Mouse (Mus musculus): Measurements from ENCODE around the gene Ltn1. TPM values are rescaled to one million over a fixed set of nuclear protein-coding genes. Genes with fewer than 3 reads are reported as not detected.
A peak's percentile ranks its signal among the peaks of the same experiment; 100 is the strongest.

Gene Ltn1
- polyA plus RNA-seq, 1 experiment from 2014 or later: 28.7 TPM

DNA sequence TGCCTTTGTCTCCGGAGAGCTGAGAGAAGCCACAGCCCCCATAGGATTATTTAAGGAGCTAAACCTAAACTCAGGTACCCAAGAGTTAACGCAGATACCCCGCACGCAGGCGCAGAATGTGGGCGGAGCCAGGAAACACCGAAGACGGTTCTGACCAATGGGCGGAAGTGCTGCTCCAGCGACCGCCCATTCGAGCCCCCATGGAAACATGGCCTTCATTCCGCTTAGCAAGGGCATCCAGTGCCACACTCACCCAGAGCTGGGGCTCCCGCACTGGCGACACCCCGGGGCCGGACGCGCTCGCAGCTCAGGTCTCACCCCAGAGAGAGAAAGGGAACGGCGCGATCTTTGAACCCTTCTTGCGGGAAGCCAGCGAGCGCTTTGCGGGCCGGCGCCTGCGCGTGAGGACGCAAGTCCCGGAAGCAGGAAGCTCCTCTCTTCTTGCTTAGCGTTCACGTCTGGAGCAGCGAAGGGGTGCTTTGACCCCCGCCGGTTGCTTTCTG lies 7.8 kb upstream of the Ltn1 start, which contains the start of gene Rwdd2b:
Gene Rwdd2b (minus strand): TSS at position 390 of the 503 bp plus-strand sequence.
- Histone ChIP-seq H3K27ac (peak within 1 kb of the TSS; percentile 88), H3K4me3 (peak within 1 kb of the TSS; percentile 80), H3K4me2 (replicated peaks) (peak within 1 kb of the TSS; percentile 79), H3K9me3 (no peaks in the 10 kb centered on the region), H3K27me3 (replicated peaks) (no peaks in the 10 kb centered on the region), H3K9ac (peak within 1 kb of the TSS; percentile 87), H3K4me1 (peaks cover 5% of the 10 kb centered on the region; the same call in 1 of the 2 replicates), H3K36me3 (no peaks in the 10 kb centered on the region)
- peak; percentile 98 for ATAC-seq (ENCODE audit: low FRiP score, low read depth)
- under 1% methylated on average over 38 of the region's 38 CpGs for WGBS

DNA sequence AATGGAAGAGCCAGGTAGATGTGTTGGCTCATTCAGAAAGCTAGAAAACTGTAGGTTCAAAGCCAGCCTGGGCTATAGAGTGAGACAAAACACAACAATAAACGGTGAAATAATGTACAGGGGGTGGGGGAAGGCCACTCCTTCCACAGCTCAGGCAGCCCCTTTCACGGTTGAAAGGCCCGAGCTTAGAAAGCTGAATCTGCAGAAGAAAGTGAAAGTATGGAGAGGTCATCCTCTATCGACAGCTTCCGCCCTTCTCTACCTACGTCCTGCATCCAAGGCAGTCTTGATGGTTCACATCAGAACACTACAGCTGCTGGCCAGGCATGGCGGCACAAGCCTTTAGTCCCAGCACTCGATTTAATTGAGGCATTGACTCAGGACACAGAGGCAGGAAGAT lies 6.3 kb upstream of the Ltn1 start:
- ATAC-seq (ENCODE audit: low FRiP score, low read depth): no peak
- Histone ChIP-seq H3K27me3 (replicated peaks) (no peaks in the 10 kb centered on the region), H3K36me3 (no peaks in the 10 kb centered on the region), H3K4me2 (replicated peaks) (no peak overlapping the region), H3K27ac (no peak overlapping the region), H3K9ac (no peak overlapping the region), H3K9me3 (no peaks in the 10 kb centered on the region), H3K4me3 (no peak overlapping the region), H3K4me1 (peaks cover 5% of the 10 kb centered on the region; the same call in 1 of the 2 replicates)
- 90% methylated on average over 8 of the region's 8 CpGs for WGBS

DNA sequence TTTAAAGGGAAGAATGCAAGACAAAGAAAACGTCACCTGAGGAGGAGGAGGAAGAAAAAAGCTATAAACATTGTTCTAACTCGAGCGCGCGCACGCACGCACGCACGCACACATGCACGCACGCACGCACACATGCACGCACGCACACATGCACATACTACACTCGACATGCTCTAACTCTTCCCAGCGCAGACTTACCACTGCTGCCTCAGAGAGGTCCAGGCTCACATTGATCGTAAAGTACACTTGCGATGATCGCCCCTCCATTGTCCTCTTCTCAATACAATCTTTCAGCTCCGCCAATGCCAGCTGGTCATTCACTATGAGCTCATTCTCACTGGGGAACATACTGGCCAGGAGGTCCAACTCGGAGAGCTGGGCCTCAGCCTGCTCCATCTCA lies 4.7 kb upstream of the Ltn1 start:
- no peak for ATAC-seq (ENCODE audit: low FRiP score, low read depth)
- Histone ChIP-seq H3K4me2 (replicated peaks) (no peak overlapping the region), H3K9me3 (no peaks in the 10 kb centered on the region), H3K4me1 (peaks cover 5% of the 10 kb centered on the region; the same call in 1 of the 2 replicates), H3K27ac (no peak overlapping the region), H3K27me3 (replicated peaks) (no peaks in the 10 kb centered on the region), H3K9ac (no peak overlapping the region), H3K36me3 (no peaks in the 10 kb centered on the region), H3K4me3 (no peak overlapping the region)
- WGBS: 90% methylated on average over 21 of the region's 21 CpGs

DNA sequence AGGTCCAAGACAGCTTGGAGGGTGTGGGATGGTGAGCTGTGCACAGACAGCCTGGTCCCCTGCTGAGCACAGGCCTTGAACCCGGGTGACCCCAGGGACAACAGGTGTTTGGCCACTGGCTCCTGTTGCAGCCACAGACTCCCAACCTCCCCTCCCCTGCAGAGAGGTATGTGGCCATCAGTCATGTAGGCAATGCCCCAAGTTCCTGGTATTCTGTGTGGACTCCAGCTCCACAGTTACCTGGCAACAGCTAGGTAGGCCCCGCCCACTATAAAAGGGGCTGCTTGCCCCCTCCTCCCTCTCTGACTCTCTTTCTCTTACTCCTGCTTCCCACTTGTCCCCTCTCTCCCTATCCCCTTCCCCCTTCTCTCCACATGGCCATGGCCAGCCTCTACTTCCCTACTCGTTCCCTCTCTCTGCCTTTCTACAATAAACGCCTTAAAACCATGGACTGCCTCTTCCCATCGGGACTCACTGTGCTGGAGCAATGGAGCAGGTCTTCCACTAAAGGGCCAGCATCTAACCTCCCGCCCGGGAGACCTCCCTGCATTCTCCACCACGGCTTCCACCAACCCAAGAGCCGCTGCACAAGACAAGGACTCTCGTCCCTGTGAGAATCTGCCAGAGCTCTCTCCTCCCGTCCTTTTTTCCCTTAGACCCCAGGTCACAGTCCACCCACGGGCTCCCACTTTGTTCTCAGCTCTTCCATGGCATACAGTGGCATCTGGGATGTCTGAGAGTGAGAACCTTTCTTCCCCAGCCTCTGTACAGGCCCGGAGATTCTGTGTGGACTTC lies 3.2 kb upstream of the Ltn1 start:
- ATAC-seq (ENCODE audit: low FRiP score, low read depth): no peak

DNA sequence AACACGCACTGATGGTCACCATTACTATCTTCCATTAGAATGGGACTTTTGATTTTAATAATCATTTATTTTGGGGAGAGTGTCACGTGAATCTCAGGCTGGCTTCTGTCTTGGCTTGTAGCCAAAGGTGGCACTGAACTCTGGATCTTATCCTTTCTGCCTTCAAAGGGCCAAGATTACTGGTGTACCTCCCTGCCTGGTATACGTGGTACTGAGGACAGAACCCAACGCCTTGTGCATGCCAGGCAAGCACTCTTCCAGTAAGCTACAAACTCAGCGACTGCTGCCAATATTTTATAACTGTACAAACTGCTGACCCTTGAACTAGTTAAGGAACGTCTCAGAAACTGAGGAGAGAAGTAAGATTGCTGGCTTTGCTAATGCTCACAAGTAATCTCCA lies 2.5 kb upstream of the Ltn1 start:
- Histone ChIP-seq H3K27ac (no peak overlapping the region), H3K4me1 (peaks cover 6% of the 10 kb centered on the region), H3K9ac (no peak overlapping the region), H3K27me3 (replicated peaks) (no peaks in the 10 kb centered on the region), H3K9me3 (no peaks in the 10 kb centered on the region), H3K4me2 (replicated peaks) (no peak overlapping the region), H3K36me3 (no peaks in the 10 kb centered on the region), H3K4me3 (no peak overlapping the region)
- 86% methylated on average over 6 of the region's 6 CpGs for WGBS
- ATAC-seq (ENCODE audit: low FRiP score, low read depth): no peak

More for the DNA sequence above, 3.2 kb upstream of the Ltn1 start:
- Histone ChIP-seq H3K4me3 (no peak overlapping the region), H3K27me3 (replicated peaks) (no peaks in the 10 kb centered on the region), H3K9ac (no peak overlapping the region), H3K4me1 (peaks cover 6% of the 10 kb centered on the region), H3K27ac (no peak overlapping the region), H3K9me3 (no peaks in the 10 kb centered on the region), H3K36me3 (no peaks in the 10 kb centered on the region), H3K4me2 (replicated peaks) (no peak overlapping the region)
- 86% methylated on average over 13 of the region's 13 CpGs for WGBS

DNA sequence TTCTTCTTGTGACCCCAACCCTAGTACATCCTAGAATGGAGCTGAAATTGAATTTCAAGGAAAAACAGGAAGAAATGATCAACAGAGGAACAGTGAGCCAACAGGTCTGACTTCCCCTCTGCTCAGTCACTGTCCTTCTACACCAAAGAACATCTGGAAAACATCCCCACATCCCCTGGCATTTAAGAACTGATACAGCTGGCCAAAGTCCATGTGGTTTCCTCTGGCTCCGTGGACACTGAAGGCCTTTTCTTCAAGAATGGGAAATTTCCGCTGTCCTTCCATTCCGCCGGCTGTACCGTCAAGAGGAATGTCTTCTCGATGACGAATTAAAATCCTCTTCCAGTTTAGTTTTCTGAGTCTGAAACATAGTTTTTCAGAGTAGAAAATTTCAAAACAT lies 1.9 kb upstream of the Ltn1 start:
- Histone ChIP-seq H3K9me3 (no peaks in the 10 kb centered on the region), H3K4me3 (no peak overlapping the region), H3K9ac (no peak overlapping the region), H3K27me3 (replicated peaks) (no peaks in the 10 kb centered on the region), H3K27ac (no peak overlapping the region), H3K4me2 (replicated peaks) (no peak overlapping the region), H3K36me3 (no peaks in the 10 kb centered on the region), H3K4me1 (peaks cover 6% of the 10 kb centered on the region)
- WGBS: 93% methylated on average over 7 of the region's 7 CpGs
- no peak for ATAC-seq (ENCODE audit: low FRiP score, low read depth)

DNA sequence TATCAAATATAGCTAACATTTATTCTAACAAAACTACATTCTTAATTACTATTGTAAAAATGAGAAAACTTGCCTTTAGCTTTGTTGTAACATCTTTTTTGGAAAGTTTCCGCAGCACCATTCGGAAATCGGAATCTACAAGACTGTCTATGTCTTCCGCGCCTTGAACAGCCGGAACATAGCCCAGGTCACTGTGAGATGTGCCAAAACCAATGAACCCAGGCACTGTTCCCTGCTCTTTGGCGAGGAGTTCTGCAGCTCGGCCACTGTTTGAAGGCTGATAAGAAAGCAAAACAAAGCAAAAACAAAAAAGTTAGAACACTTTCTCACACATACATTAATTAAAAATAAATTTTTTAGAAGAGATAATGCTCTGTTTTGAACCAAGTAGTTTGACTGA lies 4.9 kb downstream of the Ltn1 start:
- Histone ChIP-seq H3K27ac (no peak overlapping the region), H3K4me1 (peaks cover 6% of the 10 kb centered on the region), H3K4me3 (no peak overlapping the region), H3K4me2 (replicated peaks) (no peak overlapping the region), H3K27me3 (replicated peaks) (no peaks in the 10 kb centered on the region), H3K9me3 (no peaks in the 10 kb centered on the region), H3K9ac (no peak overlapping the region), H3K36me3 (peaks cover 35% of the 10 kb centered on the region)
- no peak for ATAC-seq (ENCODE audit: low FRiP score, low read depth)
- 97% methylated on average over 8 of the region's 8 CpGs for WGBS

DNA sequence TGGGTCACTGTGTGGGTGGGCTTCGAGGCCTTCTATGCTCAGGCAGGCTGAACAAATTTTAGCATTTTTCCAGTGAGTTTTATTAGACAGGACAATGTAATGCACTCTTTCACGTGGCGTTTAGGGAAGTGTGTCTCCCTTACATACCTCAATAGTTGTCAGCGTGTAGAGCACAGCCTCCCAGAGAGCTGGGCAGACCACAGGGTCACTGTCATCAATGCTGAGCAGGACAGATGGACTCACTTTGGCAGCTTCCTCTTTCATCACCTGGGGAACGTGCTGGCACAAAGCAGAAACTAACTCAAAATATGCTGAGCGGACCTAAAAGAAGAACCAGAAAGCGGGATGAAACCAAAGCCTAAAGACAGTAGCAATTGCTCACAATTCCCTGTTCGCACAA lies 11.8 kb downstream of the Ltn1 start:
- no peak overlapping the region for H3K9ac ChIP-seq
- peaks cover 12% of the 10 kb centered on the region; the same call in 1 of the 2 replicates for H3K9me3 ChIP-seq
- no peak for ATAC-seq (ENCODE audit: low FRiP score, low read depth)
- H3K36me3 ChIP-seq: peaks cover 90% of the 10 kb centered on the region
- no peak overlapping the region for H3K4me2 ChIP-seq (replicated peaks)
- H3K27me3 ChIP-seq (replicated peaks): no peaks in the 10 kb centered on the region
- no peak overlapping the region for H3K27ac ChIP-seq
- H3K4me3 ChIP-seq: no peak overlapping the region
- H3K4me1 ChIP-seq: no peaks in the 10 kb centered on the region
- WGBS: 96% methylated on average over 8 of the region's 8 CpGs

DNA sequence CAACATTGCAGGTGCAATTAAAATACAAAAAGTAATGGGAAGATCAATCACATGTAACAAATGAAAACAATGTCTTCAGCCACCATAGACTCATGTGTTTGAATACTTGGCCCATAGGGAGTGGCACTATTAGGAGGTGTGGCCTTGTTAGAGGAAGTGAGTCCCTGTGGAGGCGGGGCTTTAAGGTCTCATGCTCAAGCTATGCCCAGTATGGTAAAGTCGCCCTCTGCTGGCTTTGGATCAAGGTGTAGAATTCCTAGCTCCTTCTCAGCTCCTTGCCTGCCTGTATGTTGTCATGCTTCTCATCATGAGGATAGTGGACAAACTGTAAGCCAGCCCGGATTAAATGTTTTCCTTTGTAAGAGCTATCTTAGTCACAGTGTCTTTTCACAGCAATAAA lies 27.4 kb downstream of the Ltn1 start:
- Histone ChIP-seq H3K4me2 (replicated peaks) (no peak overlapping the region), H3K36me3 (peaks cover 82% of the 10 kb centered on the region), H3K27ac (no peak overlapping the region), H3K4me3 (no peak overlapping the region), H3K4me1 (no peaks in the 10 kb centered on the region), H3K9ac (no peak overlapping the region), H3K27me3 (replicated peaks) (no peaks in the 10 kb centered on the region), H3K9me3 (no peaks in the 10 kb centered on the region)
- no peak for ATAC-seq (ENCODE audit: low FRiP score, low read depth)
- 81% methylated on average over 3 of the region's 3 CpGs for WGBS

DNA sequence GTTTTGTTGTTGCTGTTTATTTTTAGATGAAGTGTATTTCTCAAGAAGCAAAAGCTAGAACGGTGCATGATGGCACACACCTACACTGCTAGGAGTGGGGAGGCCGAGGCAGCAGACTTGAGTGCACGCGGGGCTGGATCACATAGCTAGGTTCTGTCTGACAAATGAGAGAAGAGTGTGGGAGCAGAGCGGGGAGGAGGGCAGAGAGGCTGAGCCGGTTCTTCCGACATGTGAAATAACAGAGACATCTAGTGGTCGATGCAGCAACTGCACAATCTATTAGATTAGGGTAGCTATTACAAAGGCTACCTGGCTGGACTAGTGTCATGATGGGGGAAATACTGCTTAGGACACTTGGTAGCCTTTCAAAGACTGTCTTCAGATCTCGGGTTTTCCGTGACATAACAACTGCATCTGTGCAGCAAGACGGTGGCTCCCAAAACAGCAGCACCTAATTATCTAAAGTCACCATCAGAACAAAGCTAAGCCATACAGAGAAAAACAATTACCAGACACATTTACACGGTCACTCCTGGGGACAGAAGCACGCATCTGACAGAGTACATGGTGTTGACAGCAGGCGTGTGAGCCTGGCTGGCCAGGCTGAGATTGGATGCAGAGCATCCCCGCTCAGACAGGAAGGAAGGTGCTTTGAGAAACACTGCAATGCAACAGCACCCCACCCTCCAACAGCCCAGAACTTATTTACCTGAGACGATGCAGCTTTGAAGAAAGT lies 38.4 kb downstream of the Ltn1 start:
- WGBS: 54% methylated on average over 16 of the region's 16 CpGs
- peaks cover 58% of the 10 kb centered on the region for H3K36me3 ChIP-seq

DNA sequence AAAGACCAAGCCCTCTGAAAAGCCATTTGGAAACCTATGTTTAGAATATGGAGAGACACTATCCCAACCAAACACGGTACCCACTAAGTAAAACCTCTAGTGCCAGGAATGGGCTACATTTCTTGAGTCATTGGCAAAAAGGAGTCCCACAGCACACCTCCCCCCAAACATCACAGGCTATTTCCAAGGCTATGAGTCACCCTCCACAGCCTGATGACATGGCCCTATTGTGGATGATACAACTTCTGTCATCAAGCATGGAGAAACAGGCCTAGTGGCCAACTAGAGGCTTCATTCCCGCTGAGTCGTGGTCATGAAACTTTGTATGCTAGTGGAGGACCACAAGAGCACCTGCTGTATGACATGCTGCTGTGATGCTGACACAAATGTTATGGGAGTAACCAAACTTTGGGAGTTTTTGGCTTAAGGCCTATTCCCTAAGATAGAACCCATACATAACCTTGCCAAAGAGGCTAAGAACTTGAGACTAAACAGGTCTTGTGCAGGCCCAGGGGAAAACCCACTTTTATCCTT lies 44.9 kb downstream of the Ltn1 start:
- Histone ChIP-seq H3K4me3 (no peak overlapping the region), H3K9me3 (no peaks in the 10 kb centered on the region), H3K9ac (no peak overlapping the region), H3K36me3 (peaks cover 49% of the 10 kb centered on the region), H3K4me1 (no peaks in the 10 kb centered on the region), H3K27ac (no peak overlapping the region), H3K27me3 (replicated peaks) (no peaks in the 10 kb centered on the region), H3K4me2 (replicated peaks) (no peak overlapping the region)
- no peak for ATAC-seq (ENCODE audit: low FRiP score, low read depth)
- WGBS: 97% methylated on average over 3 of the region's 3 CpGs

More for the DNA sequence above, 38.4 kb downstream of the Ltn1 start:
- H3K27ac ChIP-seq: no peak overlapping the region
- H3K4me1 ChIP-seq: no peaks in the 10 kb centered on the region
- no peak overlapping the region for H3K4me3 ChIP-seq
- H3K4me2 ChIP-seq (replicated peaks): no peak overlapping the region
- no peak overlapping the region for H3K9ac ChIP-seq
- peak; percentile 84 for ATAC-seq (ENCODE audit: low FRiP score, low read depth)
- no peaks in the 10 kb centered on the region for H3K27me3 ChIP-seq (replicated peaks)
- no peaks in the 10 kb centered on the region for H3K9me3 ChIP-seq

DNA sequence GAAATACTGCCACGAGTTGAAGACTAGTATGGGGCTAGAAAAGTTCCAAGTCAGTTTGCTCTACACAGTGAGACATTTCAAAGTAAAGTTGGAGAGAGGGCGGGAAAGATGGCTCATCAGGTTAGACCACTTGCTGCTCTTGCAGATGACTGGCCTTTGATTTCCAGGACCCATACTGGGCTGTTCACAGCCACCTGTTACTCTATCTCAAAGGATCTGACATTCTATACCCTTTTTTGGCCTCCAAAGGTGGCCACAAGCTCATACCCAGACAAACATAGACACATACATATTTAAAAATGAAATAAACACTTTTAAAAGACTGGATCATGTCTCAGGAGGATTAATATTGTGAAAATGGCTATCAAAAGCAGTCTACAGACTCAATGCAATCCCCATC lies 48.0 kb downstream of the Ltn1 start:
- no peaks in the 10 kb centered on the region for H3K27me3 ChIP-seq (replicated peaks)
- 75% methylated on average over 2 of the region's 2 CpGs for WGBS
- peaks cover 68% of the 10 kb centered on the region for H3K36me3 ChIP-seq
- H3K9me3 ChIP-seq: no peaks in the 10 kb centered on the region
- no peak overlapping the region for H3K4me3 ChIP-seq
- H3K9ac ChIP-seq: no peak overlapping the region
- no peaks in the 10 kb centered on the region for H3K4me1 ChIP-seq
- H3K4me2 ChIP-seq (replicated peaks): no peak overlapping the region
- no peak overlapping the region for H3K27ac ChIP-seq
- ATAC-seq (ENCODE audit: low FRiP score, low read depth): no peak

Measured in neural tube, embryonic 12.5 days (tissue).